Mouse (Mus musculus) limb, embryonic 15.5 days (tissue): Measurements from ENCODE around the gene Olfr1297. TPM values are rescaled to one million over a fixed set of nuclear protein-coding genes. Genes with fewer than 3 reads are reported as not detected.

Experiments
- ATAC-seq: fragments of 200-750 bp; cut with Nextera tagmentation; 2 replicates; pipeline ENCODE4 v1.8.0; 2017; ENCODE audit warnings: low read depth, moderate TSS enrichment; ENCODE audit not compliant: insufficient number of reproducible peaks, low FRiP score, low TSS enrichment
- H3K27ac ChIP-seq: fragments of 300-500 bp; sonication (generic); 2 replicates; pipeline ENCODE4 v1.5.1; 2015; ENCODE audit warnings: moderate library complexity, mild to moderate bottlenecking, inconsistent platforms
- H3K27me3 ChIP-seq: fragments of 300-500 bp; sonication (generic); 2 replicates; pipeline ENCODE4 v1.6.1; 2015; ENCODE audit warnings: inconsistent platforms
- H3K36me3 ChIP-seq: fragments of 300-500 bp; sonication (generic); 2 replicates; pipeline ENCODE4 v1.6.1; 2015; ENCODE audit warnings: inconsistent platforms
- H3K4me1 ChIP-seq: fragments of 300-500 bp; sonication (generic); 2 replicates; pipeline ENCODE4 v1.6.1; 2015; ENCODE audit warnings: inconsistent platforms
- H3K4me2 ChIP-seq: fragments of 300-500 bp; sonication (generic); 2 replicates; pipeline ENCODE4 v1.6.1; 2015; ENCODE audit warnings: mild to moderate bottlenecking, inconsistent platforms
- H3K4me3 ChIP-seq: fragments of 300-500 bp; sonication (generic); 2 replicates; pipeline ENCODE4 v1.5.1; 2015; ENCODE audit warnings: mild to moderate bottlenecking, inconsistent platforms
- H3K9ac ChIP-seq: fragments of 300-500 bp; sonication (generic); 2 replicates; pipeline ENCODE4 v1.6.1; 2015; ENCODE audit warnings: inconsistent platforms
- H3K9me3 ChIP-seq: fragments of 300-500 bp; sonication (generic); 2 replicates; pipeline ENCODE4 v1.6.1; 2016; ENCODE audit warnings: inconsistent platforms
- WGBS: fragments of 180-500 bp; shearing (Covaris S2); methylation state at CpG from one replicate; pipeline ENCODE4 v1.1.7; 2015; 5-methylcytosine and 5-hydroxymethylcytosine counted together
- polyA plus RNA-seq: library from polyadenylated mRNA; unstranded; fragments of >200 nt; fragmentation: Nextera tagmentation; extraction: Ambion mirVana; gene quantifications from 2 replicates; pipeline ENCODE4 v1.2.1, GENCODE M21; 2015

The Olfr1297 gene
- polyA plus RNA-seq = not detected in 2 replicates

- no peak within 1 kb of the TSS for H3K4me2 ChIP-seq
- H3K4me1 ChIP-seq = no peaks in the 10 kb centered on the region
- H3K36me3 ChIP-seq = no peaks in the 10 kb centered on the region
- no peaks in the 10 kb centered on the region for H3K9me3 ChIP-seq
- H3K27me3 ChIP-seq = no peaks in the 10 kb centered on the region
- no peak for ATAC-seq
- H3K9ac ChIP-seq = no peak within 1 kb of the TSS
- WGBS = 52% methylated on average over 1 of the region's 1 CpGs
- H3K27ac ChIP-seq = no peak within 1 kb of the TSS
- H3K4me3 ChIP-seq = no peak within 1 kb of the TSS
These were observed at the start of gene Olfr1297 for GRCm38 (mm10) chr2:111626397-111626796. Gene Olfr1297, minus strand, starts transcription at chr2:111626497.

- 68% methylated on average over 4 of the region's 4 CpGs for WGBS
- no peaks in the 10 kb centered on the region for H3K4me1 ChIP-seq
- H3K27me3 ChIP-seq = no peaks in the 10 kb centered on the region
- no peak within 1 kb of the TSS for H3K4me3 ChIP-seq
- no peaks in the 10 kb centered on the region for H3K36me3 ChIP-seq
- no peak for ATAC-seq
- no peak within 1 kb of the TSS for H3K4me2 ChIP-seq
- H3K9me3 ChIP-seq = no peaks in the 10 kb centered on the region
- no peak within 1 kb of the TSS for H3K9ac ChIP-seq
- no peak within 1 kb of the TSS for H3K27ac ChIP-seq
These were observed 34.8 kb upstream of the Olfr1297 start, which contains the start of gene Olfr1299 for GRCm38 (mm10) chr2:111661119-111661518. Gene Olfr1299, plus strand, starts transcription at chr2:111661419.

GRCm38 (mm10) chr2:111649101-111649500 lies 22.8 kb upstream of the Olfr1297 start, which contains the start of gene Olfr1298:
Gene Olfr1298, minus strand, starts transcription at chr2:111649201.
- no peak within 1 kb of the TSS for H3K27ac ChIP-seq
- no peaks in the 10 kb centered on the region for H3K4me1 ChIP-seq
- no peak within 1 kb of the TSS for H3K4me2 ChIP-seq
- no peaks in the 10 kb centered on the region for H3K36me3 ChIP-seq
- no peaks in the 10 kb centered on the region for H3K9me3 ChIP-seq
- no peak within 1 kb of the TSS for H3K4me3 ChIP-seq
- no peak within 1 kb of the TSS for H3K9ac ChIP-seq
- no peaks in the 10 kb centered on the region for H3K27me3 ChIP-seq
- WGBS = 83% methylated on average over 1 of the region's 1 CpGs
- no peak for ATAC-seq

GRCm38 (mm10) chr2:111569581-111569980 lies 56.7 kb downstream of the Olfr1297 start, which contains the start of gene Olfr1295:
Gene Olfr1295, minus strand, starts transcription at chr2:111569681.
- Histone ChIP-seq H3K9me3 (no peaks in the 10 kb centered on the region), H3K27me3 (no peaks in the 10 kb centered on the region), H3K4me3 (no peak within 1 kb of the TSS), H3K36me3 (no peaks in the 10 kb centered on the region), H3K4me1 (no peaks in the 10 kb centered on the region), H3K4me2 (no peak within 1 kb of the TSS), H3K9ac (no peak within 1 kb of the TSS), H3K27ac (no peak within 1 kb of the TSS)
- no peak for ATAC-seq

Other genes with a start within 250 kb of the Olfr1297 start
- gene Olfr1286, start 203.4 kb downstream of the Olfr1297 start, polyA plus RNA-seq = not detected in 2 replicates
- gene Olfr1287, start 177.4 kb downstream of the Olfr1297 start, polyA plus RNA-seq = not detected in 2 replicates
- not detected in 2 replicates for gene Olfr1288, start 152.4 kb downstream of the Olfr1297 start, polyA plus RNA-seq
- not detected in 2 replicates for gene Olfr1289, start 145.7 kb downstream of the Olfr1297 start, polyA plus RNA-seq
- not detected in 2 replicates for gene Olfr1290, start 132.7 kb downstream of the Olfr1297 start, polyA plus RNA-seq
- gene Olfr1291-ps1, start 129.3 kb downstream of the Olfr1297 start, polyA plus RNA-seq = not detected in 2 replicates
- not detected in 2 replicates for gene Olfr1293-ps, start 101.3 kb downstream of the Olfr1297 start, polyA plus RNA-seq
- gene Olfr1294, start 86.2 kb downstream of the Olfr1297 start, polyA plus RNA-seq = not detected in 2 replicates
- not detected in 2 replicates for gene Olfr1295, start 56.8 kb downstream of the Olfr1297 start, polyA plus RNA-seq
- gene Olfr1298, start 22.7 kb upstream of the Olfr1297 start, polyA plus RNA-seq = not detected in 2 replicates
- gene Olfr1299, start 34.9 kb upstream of the Olfr1297 start, polyA plus RNA-seq = not detected in 2 replicates
- not detected in 2 replicates for gene Olfr1301, start 124.5 kb upstream of the Olfr1297 start, polyA plus RNA-seq
- gene Olfr1302, start 150.9 kb upstream of the Olfr1297 start, polyA plus RNA-seq = not detected in 2 replicates
- gene Olfr1303, start 193.8 kb upstream of the Olfr1297 start, polyA plus RNA-seq = not detected in 2 replicates